Mouse (Mus musculus) adrenal gland (tissue): ENCODE results near the gene Odf2l.

Experiments
- intact Hi-C: fragments of 180-260 bp; cut with DNase I; formaldehyde crosslinking; loops from one replicate; pipeline ENCODE4 v1.15.1; 2025
- long read RNA-seq, 2 experiments: library from polyadenylated mRNA; unstranded; transcript quantifications; one replicate each; pipeline ENCODE4 v2.0.0; 2020; ENCODE audit warnings: borderline replicate concordance in 1 of 2; ENCODE audit not compliant: insufficient replicate concordance in 1 of 2

Gene Odf2l
- long read RNA-seq, experiment 1, result 0 reads
- long read RNA-seq, experiment 2, partial matches to known transcripts, result 1 of 5 reads
- long read RNA-seq, experiment 2, other reads (novel, unspliced or antisense), result 3 of 5 reads

- intact Hi-C loops, result no loop called here
These were observed at the start of gene Odf2l for GRCm38 (mm10) chr3:145118254-145119001. Odf2l (plus strand) TSS chr3:145118588.

DNA sequence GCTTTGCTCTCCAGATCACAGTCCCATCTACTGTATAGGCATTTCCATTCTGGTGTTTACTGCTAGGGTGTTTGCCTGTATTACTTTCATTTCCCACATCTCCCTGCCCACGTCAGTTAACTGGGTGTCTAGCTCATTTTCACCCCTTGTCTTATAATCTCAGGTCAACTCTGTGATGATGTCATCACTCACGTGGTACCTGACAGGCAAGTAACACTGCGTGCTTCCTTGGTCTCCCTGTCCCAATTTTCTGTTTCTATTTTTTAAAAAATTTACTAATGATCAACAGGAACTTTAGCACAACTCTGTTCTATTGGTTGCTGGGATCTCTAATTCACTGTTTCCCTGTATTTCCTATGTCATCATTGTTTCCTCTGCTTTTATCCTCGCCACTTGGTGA, 49.4 kb upstream of the Odf2l start:
- intact Hi-C loops, result no loop called here

- intact Hi-C loops, result no loop called here
These were observed 46.0 kb upstream of the Odf2l start for GRCm38 (mm10) chr3:145072339-145072738.

DNA sequence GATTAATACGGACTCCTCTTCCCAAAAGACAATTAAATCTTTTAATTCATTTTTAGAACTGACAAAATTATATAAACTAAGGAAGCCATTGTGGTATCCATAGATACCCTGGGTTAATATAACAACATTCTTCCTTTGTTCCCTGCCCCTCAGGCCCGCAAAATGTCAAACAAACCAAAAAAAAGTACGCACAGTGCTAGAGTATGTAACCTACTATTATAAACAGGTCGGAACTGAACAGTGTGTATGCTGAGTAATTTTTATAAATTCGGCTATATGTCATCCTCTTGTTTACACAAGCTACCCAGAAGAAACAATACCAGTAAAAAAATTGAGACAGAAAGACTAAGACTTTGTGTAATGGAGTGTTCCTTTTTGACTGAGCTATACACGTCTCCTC, 40.0 kb upstream of the Odf2l start:
- intact Hi-C loops, result no loop called here

GRCm38 (mm10) chr3:145080904-145081303, 37.5 kb upstream of the Odf2l start:
- intact Hi-C loops, result no loop called here

DNA sequence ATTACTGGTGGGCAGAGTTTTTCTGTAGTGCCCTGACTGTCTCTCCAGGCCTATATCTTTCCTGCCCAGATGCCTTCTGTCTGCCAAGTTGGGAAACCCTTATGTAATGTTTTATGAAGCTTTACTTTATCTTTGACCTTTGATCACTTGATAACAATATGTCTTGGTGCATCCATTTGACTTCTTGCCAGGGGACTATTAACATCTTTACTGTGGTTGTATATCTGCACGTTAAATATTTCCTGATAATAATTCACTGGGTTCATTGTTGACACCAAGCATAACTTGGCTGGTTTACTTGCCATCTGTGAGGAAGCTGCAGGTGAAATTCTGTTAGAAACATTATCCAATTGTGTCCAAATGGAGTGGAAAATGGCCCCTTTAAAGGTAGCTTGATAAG, 35.3 kb upstream of the Odf2l start:
- intact Hi-C loops, result no loop called here

DNA sequence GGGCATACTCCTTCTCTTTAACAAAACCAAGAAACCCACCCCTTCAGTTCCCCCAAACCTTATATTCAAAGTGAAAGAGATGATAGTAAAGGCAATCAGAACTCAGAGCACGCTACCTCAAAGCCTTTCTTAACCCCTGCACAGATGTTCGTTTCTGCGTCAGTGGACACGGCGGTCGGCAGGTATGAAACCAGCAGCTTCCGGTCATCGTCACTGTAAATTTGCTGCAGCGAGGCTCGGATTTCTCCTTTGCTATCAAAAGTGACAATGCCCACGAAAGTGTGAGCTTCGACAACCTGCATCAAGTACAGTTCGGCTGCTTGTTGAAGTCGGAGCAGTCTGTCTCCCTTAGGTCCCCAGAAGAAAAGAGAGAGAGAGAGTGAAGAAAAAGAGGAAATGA, 32.2 kb upstream of the Odf2l start:
- intact Hi-C loops, result no loop called here

GRCm38 (mm10) chr3:145087857-145088598, 30.4 kb upstream of the Odf2l start:
- intact Hi-C loops, result no loop called here

DNA sequence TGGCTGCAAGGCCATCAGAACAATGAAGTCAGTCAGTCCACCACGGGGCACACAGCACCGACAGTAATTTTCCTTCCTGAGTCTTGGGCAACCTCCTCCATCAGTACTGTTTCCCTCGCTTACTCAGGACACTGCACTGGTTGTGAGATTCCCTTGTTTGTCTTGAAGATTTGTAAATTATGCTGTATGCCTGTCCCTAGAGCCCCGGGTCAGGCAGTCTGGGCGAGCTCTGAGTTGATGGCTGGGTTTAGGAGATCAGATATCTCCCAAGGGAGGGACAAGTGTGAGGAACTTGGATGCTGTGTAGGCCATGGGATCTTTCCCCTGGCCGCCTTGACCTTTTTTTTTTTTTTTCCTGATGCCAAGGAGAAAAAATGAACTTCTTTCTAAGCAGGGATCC, 19.1 kb upstream of the Odf2l start, which contains the start of gene Clca2:
Clca2 (minus strand) TSS at position 153 of the 400 bp plus-strand sequence.
- intact Hi-C loops, result no loop called here

DNA sequence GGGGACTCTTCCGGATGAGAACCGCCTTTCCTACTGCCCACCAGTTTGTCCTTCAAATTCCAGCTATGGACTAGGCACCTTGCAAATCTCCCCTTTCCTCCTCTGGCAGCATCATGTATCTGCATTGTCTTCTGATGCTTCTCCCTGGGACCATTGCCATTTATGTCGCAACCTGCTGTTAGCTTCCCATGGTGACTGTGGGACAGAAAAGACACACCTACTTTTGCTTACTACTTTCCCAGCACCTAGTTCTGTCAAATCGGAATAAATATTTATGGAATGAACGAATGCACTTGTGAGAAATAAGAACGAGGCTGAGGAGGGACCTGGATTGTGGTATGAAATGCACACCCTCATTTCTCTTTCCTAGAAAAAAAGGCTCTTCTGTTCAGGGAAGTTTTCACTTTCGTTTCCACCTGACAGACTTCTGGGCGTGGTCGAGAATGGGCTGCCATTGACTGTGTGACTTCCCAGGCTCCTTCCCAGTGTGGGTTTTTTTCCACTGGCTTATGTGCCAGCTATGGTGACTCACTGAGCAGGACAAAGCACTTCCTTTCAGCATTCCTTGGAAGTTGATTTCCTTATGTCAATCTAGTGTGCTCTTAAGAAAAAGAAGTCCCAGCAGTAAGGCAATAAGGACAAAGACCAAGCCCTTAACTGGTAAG, 16.4 kb upstream of the Odf2l start:
- intact Hi-C loops, result no loop called here

- intact Hi-C loops, result no loop called here
These were observed 15.1 kb upstream of the Odf2l start for GRCm38 (mm10) chr3:145103321-145103720.

DNA sequence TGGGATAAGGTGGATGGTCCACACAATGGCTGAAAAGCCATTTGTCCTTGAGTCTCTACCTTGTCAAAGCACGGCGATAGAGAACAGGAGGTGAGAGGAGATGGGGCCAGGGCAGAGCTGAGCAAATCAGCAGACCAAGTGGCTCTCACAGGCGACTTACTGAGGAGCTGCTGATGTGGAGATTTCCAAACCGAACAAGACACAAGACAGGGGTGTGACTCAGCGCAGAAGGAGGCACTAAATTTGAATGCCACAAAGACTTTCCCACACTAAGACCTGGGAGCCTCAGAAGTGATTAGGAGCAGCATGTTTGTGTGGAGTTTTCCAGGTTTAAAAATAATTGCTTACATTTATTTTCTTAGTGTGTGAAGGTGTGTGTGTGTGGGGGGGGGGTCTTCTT, 14.6 kb upstream of the Odf2l start:
- intact Hi-C loops, result no loop called here

DNA sequence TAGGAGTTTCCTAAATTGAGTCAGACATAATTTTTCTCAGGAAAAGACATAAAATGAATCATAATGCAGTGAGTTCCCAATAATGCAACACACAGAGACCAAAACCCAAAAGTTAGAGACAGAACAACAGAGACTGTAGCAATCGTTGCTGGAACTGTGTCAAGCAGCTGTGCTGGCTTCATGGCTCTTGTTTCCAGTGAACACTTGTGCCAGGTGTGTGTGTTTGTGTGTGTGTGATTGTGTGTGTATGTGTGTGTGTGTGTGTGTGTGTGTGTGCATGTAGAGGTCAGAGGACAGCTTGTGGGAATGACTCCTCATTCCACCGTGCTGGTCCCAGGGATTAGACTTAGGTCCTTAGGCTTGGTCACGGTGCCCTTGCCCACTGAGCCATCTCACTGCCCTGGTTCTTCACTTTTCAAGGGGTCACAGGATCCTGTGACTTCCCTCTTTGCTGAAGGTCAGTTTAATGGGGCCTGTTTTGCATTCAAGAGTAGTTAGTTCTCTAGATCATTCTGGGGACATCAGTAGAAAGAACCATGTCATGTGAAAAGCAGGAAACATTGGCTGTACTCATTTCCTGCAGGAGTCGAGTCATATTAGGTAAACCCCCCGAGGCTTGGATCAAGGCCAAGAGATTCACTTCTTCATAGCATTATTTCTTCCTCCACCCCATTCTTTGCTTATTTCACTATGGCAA, 13.2 kb upstream of the Odf2l start:
- intact Hi-C loops, result no loop called here

DNA sequence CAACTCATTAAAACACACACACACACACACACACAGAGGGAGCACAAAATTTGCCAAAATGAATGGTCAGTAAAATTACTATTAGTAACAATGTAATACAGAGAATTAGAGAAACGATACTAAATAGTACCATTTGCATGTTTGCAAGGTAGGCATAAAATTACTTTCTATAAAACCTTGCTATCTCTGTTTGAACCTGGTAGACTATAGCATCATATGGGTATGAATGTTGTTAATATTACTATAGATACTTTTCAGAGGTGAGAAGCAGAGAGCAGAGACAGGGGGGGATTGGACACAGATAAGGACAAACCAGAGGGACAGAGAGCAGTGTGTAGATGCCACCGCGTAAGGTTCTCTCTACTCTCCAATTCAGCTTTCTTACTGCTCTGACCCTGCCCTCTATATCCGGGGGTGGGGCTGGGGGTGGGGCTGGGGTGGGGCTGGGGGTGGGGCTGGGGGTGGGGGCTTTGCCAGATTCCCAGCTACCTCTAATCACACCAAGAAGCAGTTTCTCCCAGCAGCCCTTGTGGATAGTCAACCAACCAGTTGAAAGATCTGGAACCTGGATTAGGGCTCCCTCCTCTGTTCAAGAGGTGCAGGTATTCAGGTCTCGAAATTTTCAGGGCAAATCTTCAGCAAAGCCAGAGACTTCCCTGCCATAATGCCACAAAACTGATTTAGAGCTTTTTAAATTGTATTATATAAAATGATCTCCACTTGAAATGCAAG, 12.4 kb upstream of the Odf2l start:
- intact Hi-C loops, result no loop called here

GRCm38 (mm10) chr3:145115169-145115568, 3.2 kb upstream of the Odf2l start:
- intact Hi-C loops, result no loop called here

DNA sequence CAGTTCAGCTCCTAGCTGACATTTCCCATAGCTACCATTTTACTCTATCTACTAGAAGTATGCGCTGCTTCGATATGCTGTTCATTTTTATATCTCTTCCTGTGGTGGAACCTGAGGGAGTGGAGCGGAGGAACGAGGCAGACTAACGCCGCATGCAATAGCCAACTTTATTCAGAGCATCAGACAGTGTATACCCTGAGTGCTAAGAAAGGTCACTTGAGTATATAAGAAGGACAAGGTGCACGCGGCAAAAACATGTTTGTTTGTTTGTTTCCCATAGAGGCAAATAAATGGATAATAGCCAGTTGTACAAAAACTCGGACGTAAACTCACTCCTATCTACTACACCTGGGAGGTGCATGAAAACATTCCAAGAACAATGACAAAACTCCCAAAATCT, 751 bp upstream of the Odf2l start:
- intact Hi-C loops, result no loop called here

- intact Hi-C loops, result no loop called here
These were observed 592 bp downstream of the Odf2l start for GRCm38 (mm10) chr3:145119002-145119358.

- intact Hi-C loops, result no loop called here
These were observed 1.0 kb downstream of the Odf2l start for GRCm38 (mm10) chr3:145119425-145119824.

- intact Hi-C loops, result no loop called here
These were observed 8.2 kb downstream of the Odf2l start for GRCm38 (mm10) chr3:145126618-145127017.

GRCm38 (mm10) chr3:145129356-145129755, 11.0 kb downstream of the Odf2l start:
- intact Hi-C loops, result no loop called here
